Mouse (Mus musculus) left cerebral cortex, postnatal 36 days (tissue): ENCODE data around the gene Ano6. TPM values are rescaled to one million over a fixed set of nuclear protein-coding genes. Genes with fewer than 3 reads are reported as not detected.
A peak's percentile ranks its signal among the peaks of the same experiment; 100 is the strongest.

Source experiments
- DNase-seq, 2 experiments: peaks; one replicate each; pipeline ENCODE4 v3.0.0; 2021 to 2022; ENCODE audit warnings: low spot score in 2 of 2, mixed read lengths in 1 of 2
- intact Hi-C: fragments of 180-260 bp; cut with DNase I; formaldehyde crosslinking; loops from one replicate; pipeline ENCODE4 v1.15.1; 2025
- total RNA-seq, 2 experiments: library from RNA; stranded (reverse); gene quantifications; 2 replicates each; pipeline ENCODE4 v1.2.3; 2021

Gene Ano6
- total RNA-seq, 2 experiments from 2014 or later = 17.9 to 22.9 TPM

- DNase-seq = no peak
- intact Hi-C loops = no loop called here
Measured at GRCm38 (mm10) chr15:95871631-95872030, 81.0 kb downstream of the Ano6 start.

DNA sequence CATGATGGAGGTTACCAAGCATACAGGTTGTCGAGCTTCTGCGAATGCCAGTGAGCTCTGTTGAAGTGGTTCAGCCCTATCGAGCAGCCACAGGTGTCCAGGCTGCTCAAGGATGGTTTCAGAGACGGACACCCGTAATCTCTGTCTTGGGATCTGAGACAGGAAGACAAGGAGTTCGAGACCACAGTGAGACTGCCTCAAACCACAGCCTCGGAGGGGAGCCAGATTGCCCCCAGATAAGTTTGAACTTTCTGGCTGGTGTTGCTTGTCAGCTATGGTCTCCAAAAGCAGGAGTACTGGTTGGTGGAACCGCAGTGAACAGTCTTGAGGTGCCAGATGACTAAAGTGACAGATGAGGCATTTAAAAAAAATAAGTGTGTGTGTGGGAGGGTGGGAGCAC is 81.8 kb downstream of the Ano6 start:
- DNase-seq = no peak
- intact Hi-C loops = no loop called here

DNA sequence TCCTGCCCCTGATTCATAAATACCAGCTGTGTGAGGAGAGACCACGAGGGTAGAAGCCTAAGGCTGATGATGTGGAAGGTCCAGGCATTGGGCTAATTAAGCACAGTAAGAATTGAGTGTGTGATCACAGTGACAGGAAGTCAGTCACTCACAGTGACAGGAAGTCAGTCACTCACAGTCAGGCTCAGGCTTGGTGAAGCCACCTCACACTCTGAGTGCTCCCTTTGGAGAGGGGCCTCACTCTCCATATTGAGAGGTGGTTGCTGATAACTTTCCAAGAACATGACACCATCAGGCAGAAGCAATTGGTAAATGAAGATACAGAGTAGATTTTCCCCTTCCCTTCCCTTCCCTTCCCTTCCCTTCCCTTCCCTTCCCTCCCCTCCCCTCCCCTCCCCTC is 82.6 kb downstream of the Ano6 start:
- DNase-seq = no peak
- intact Hi-C loops = no loop called here

DNA sequence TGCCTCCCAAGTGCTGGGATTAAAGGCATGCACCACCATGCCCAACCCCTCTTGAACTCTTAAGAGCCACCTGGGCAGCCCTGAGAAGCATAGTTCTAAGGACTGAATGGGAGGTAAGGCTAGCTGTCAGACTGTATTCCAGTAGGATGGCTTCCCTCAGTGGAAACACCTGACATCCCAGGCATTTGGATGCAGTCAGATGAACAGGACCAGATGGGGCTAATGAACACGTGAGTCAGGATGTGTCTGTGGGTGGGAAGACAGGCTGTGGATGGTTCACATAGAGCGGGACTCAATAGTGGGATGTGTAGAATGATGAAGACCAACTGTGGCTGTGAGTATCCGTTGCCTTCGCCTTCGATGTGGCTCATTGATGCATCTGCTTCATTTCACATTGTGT is 83.6 kb downstream of the Ano6 start:
- no peak for DNase-seq

GRCm38 (mm10) chr15:95874726-95875125 is 84.1 kb downstream of the Ano6 start:
- intact Hi-C loops = no loop called here
- no peak for DNase-seq

More for the DNA sequence above, 83.6 kb downstream of the Ano6 start:
- intact Hi-C loops = no loop called here

- intact Hi-C loops = no loop called here
- no peak for DNase-seq
Measured at GRCm38 (mm10) chr15:95875898-95876297, 85.3 kb downstream of the Ano6 start.

- intact Hi-C loops = no loop called here
Measured at GRCm38 (mm10) chr15:95880616-95881151, 90.0 kb downstream of the Ano6 start.

DNA sequence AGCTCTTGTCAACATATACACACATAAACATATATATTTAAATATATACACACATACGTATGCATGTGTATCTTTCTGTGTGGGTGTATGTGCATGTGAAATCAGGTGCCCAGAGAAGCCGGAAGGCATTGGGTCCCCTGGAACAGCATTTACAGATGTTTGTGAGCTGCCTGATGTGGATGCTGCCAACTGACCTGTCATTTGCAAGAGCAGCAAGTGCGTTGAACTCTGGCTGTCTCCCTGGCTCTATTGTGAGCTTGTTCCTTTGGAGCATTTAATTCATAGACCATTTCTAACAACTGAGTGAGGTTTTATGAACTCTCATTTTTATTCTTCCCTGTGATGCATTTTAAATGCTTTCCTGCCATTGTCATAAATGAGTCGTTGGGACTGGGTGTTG is 91.8 kb downstream of the Ano6 start:
- intact Hi-C loops = no loop called here
- DNase-seq = no peak

More at GRCm38 (mm10) chr15:95880616-95881151, 90.0 kb downstream of the Ano6 start:
- DNase-seq = no peak

- intact Hi-C loops = no loop called here
- no peak for DNase-seq
Measured at GRCm38 (mm10) chr15:95883559-95883958, 92.9 kb downstream of the Ano6 start.

DNA sequence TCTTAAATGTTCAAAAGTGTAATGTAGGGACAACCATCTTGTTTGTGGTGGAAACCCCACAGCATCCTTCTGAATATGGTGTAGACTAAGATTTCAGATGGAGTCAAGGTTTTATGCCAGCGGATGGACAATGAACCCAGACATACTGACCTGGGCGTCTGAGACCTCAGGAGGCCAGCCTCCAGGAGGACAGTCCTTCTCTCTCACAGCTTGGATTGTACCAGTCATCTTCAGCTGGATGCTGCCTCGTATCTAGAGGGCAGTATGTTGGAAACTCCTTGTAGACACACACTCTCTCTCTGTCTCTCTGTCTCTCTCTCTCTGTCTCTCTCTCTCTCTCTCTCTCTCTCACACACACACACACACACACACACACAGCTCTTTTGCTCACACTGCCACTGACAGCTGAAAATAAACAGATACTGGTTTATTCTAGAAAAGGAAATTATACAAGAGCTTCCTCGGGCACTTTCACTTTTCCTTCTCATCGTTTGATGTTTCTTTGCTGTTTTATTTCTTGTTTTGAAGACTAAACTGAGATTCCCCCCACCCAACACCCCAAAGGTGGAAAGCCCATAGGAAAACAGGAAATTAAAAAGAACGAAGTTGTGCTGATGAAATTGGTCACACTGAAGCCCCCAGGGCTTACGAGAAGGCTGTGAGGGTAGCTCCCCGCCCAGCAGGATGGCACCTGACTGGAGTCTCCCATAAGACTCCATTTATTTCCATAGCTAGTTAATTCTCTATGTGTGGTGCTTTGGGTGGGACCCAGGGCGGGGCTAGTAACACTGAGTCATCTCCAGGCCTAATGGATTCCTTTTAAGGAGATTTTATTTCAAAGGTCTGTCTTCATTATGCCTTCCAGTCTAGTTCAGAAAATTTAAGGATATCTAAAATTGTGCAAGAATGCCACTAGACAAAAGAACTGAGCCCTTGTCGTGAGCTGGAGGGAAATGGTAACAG is 94.3 kb downstream of the Ano6 start:
- intact Hi-C loops = loop anchor here (5.0 kb wide), 2 partner anchors 47 to 93 kb away; partner anchors contain the start of gene Ano6
- DNase-seq = no peak

- DNase-seq = no peak
- intact Hi-C loops = loop anchor here (5.0 kb wide), 2 partner anchors 46 to 94 kb away; partner anchors contain the start of gene Ano6
Measured at GRCm38 (mm10) chr15:95885953-95886820, 95.5 kb downstream of the Ano6 start.

DNA sequence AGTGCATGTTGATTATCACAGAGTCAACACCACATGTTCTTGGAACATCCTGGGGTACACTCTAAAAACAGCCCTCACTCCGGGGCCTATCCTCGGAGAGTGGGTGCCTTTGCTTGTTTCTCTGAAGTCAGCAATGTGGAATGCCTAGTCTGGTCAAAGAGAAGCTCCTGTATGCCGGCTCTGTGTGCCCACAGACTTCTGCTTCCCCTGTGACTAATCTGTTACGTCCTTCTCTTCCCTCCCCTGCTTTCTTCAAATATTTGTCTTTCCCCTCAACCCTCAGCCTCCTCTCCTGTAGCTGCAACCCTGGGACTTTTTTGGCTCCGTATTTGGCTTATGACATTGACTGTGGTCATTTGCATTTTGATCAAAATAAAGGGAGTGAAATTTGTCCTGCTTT is 96.7 kb downstream of the Ano6 start:
- DNase-seq = peak; percentile 32 to 36
- intact Hi-C loops = loop anchor here (5.0 kb wide), 2 partner anchors 45 to 95 kb away; partner anchors contain the start of gene Ano6

DNA sequence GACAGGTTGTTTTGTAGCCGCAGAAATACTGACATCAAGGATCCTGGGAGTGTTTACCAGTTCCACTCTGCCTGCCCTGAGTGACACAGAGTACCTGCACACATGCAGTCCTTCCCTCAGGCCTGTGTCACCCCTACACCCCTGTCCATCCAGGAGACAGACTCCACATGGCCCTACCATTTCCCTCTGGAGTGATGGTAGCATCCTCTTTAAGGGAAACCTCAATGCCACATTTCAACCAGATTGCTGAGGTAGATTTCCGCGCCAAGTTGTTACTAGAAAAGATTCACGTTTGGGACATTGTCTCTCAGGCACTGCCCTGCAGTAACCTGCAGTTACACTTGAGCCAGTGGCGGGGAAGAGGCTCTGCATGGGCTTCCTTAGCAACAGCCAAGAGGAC is 97.9 kb downstream of the Ano6 start:
- DNase-seq = no peak
- intact Hi-C loops = loop anchor here (5.0 kb wide), 2 partner anchors 44 to 96 kb away; partner anchors contain the start of gene Ano6

DNA sequence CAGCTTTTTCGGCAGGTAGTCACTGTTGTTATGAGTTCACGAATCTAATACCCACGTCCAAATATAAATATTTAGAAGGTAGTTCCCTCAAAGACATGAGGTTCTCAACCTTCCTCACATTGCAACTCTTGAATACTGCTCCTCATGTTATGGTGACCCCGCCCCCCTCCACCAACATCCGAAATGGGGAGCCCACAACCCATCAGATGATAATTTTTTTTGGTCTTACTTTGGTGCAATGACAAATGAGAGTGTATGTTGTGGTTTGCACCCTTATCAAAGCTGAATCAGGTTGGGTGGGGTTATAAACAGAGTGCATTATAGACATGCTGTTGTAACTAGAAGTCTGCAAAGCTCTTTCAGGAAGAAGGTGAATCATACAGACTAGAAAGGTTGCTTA is 99.7 kb downstream of the Ano6 start:
- no peak for DNase-seq
- intact Hi-C loops = no loop called here

DNA sequence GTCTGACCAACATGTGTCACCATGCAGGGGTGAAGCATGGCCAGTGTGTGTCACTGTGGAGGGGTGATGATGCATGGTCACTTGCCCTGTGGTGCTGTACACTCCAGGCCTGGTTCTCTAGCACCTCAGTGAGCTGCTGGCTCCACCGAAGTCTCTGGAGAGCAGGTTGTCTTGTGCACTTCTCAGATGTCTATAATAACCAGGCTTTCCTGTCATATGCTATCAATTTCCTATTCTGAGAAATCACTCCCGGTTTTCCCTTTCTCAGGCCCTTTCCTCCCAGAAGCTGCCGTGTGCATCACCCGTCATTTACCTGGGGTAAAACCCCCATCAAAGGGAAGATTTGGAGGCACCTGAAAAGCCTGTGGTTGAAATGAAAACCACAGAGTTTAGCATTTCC is 101.5 kb downstream of the Ano6 start:
- intact Hi-C loops = no loop called here

DNA sequence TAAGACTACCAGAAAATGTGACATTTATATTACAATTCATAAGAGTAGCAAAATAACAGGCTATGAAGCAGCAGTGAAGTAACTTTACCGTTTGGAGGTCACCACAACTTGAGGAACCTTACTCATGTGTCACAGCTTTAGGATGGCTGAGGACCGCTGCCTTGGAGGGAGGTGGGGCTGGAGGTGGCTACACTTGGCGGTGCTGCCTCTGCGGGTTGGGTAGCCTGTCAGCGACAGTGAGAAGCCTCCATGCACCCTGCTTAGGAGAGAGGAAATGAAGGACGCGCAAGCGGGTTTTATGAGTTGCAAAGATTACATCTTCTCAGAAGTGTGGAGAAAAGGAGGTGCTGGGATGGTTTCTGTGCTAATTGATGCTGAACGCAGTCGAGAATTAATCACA is 102.3 kb downstream of the Ano6 start:
- intact Hi-C loops = no loop called here
- no peak for DNase-seq

More for the DNA sequence above, 101.5 kb downstream of the Ano6 start:
- no peak for DNase-seq

GRCm38 (mm10) chr15:95895699-95896098 is 105.1 kb downstream of the Ano6 start:
- DNase-seq = no peak
- intact Hi-C loops = no loop called here

DNA sequence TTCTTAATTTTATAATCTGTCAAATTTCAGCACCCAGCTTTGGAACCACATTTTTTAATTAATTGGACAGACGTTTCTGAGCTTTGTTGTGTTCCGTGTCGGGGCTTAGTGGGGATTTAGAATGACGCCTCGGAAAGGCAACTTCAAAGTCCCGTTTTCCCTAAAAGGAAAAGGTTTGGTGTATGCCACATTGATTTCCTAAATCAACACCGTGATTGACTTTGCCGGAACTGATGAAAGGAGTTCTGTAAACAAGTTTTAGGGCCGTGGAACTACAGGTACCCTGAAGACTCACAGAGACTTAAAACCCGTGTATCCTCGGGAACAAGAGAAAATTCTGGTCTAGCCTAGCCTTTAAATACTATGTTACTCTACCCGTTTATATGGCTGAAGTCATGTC is 107.0 kb downstream of the Ano6 start:
- intact Hi-C loops = no loop called here

DNA sequence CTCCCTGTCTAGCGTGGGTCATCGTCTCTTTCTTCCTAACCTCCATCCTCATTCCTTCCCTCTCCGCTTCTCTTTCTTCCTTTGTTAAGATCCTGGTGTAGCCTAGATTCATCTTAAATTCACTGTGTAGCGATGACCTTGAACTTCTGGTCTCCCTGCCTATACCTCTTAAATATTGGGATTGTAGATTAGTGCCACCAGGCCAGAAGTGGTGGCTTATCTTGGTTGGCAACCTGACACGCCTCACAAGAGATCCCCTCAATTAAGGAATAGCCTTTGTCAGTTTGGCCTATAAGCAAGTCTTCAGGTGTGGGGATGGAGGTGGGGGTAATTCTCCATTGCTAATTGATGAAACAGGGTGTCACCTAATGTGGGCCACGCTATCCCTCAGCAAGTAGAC is 107.8 kb downstream of the Ano6 start:
- DNase-seq = no peak
- intact Hi-C loops = no loop called here

More for the DNA sequence above, 107.0 kb downstream of the Ano6 start:
- DNase-seq = no peak

DNA sequence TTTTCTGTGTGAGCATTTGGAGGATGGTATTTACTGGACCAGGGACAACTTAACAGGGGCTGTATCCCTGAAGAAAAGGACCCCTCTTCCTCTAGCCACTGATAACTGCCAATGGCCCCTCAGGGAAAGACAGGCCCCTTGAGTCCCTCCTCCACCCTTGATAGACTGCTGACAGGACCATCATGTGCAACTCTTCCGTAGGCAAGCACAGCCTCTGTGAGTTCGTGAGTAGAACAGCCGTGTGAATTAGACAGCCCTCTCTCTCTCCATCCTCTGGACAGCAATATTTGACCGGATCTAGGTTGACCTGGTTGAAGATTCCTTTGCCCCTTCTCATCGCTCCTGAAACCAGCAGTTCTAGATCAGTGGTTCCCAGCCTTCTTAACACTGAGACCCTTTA is 111.8 kb downstream of the Ano6 start:
- intact Hi-C loops = no loop called here
- no peak for DNase-seq
